Mouse (Mus musculus) midbrain, embryonic 14.5 days (tissue): Measurements from ENCODE around the gene P3h3. TPM values are rescaled to one million over a fixed set of nuclear protein-coding genes. Genes with fewer than 3 reads are reported as not detected.

Experiments
- ATAC-seq: fragments of 200-750 bp; cut with Nextera tagmentation; 2 replicates; pipeline ENCODE4 v1.8.0; 2017; ENCODE audit warnings: moderate number of reproducible peaks, moderate library complexity; ENCODE audit not compliant: low FRiP score, low TSS enrichment
- DNase-seq: peaks from one replicate; pipeline ENCODE4 v3.0.0-alpha.2; 2015
- H3K27ac ChIP-seq: fragments of 300-500 bp; sonication (generic); replicated peaks from 2 replicates; pipeline ENCODE4 v1.5.1; 2014; ENCODE audit warnings: mild to moderate bottlenecking, low read depth, low read length, moderate library complexity
- H3K27me3 ChIP-seq: fragments of 300-500 bp; sonication (generic); 2 replicates; pipeline ENCODE4 v1.6.1; 2014; ENCODE audit warnings: low read length, control low read depth, mixed read lengths; ENCODE audit not compliant: control insufficient read depth, insufficient read depth
- H3K36me3 ChIP-seq: fragments of 300-500 bp; sonication (generic); 2 replicates; pipeline ENCODE4 v1.6.1; 2014; ENCODE audit warnings: low read length, control low read depth; ENCODE audit not compliant: control insufficient read depth, insufficient read depth
- H3K4me1 ChIP-seq: fragments of 300-500 bp; sonication (generic); 2 replicates; pipeline ENCODE4 v1.6.1; 2014; ENCODE audit warnings: mild to moderate bottlenecking, antibody characterized with exemption, low read length, control low read depth; ENCODE audit not compliant: control insufficient read depth, insufficient read depth
- H3K4me2 ChIP-seq: fragments of 300-500 bp; sonication (generic); 2 replicates; pipeline ENCODE4 v1.6.1; 2014; ENCODE audit warnings: mild to moderate bottlenecking, low read length, moderate library complexity
- H3K4me3 ChIP-seq: fragments of 300-500 bp; sonication (generic); replicated peaks from 2 replicates; pipeline ENCODE4 v1.5.1; 2014; ENCODE audit warnings: low read depth, low read length
- H3K9ac ChIP-seq: fragments of 300-500 bp; sonication (generic); replicated peaks from 2 replicates; pipeline ENCODE4 v1.6.1; 2014; ENCODE audit warnings: mild to moderate bottlenecking, low read length, moderate library complexity
- H3K9me3 ChIP-seq: fragments of 300-500 bp; sonication (generic); 2 replicates; pipeline ENCODE4 v1.6.1; 2016; ENCODE audit warnings: low read length, control low read depth, mixed read lengths; ENCODE audit not compliant: control insufficient read depth
- WGBS: fragments of 180-500 bp; shearing (Covaris S2); extraction: QIAGEN DNeasy Blood & Tissue Kit; methylation state at CpG from one replicate; pipeline ENCODE4 v1.1.7; 2014; 5-methylcytosine and 5-hydroxymethylcytosine counted together
- polyA plus RNA-seq: library from polyadenylated mRNA; unstranded; fragments of >200 nt; fragmentation: Nextera tagmentation; extraction: Ambion mirVana; gene quantifications from 2 replicates; pipeline ENCODE4 v1.2.1, GENCODE M21; 2014

Gene P3h3
- polyA plus RNA-seq, 1 experiment from 2014 or later: 13.9 TPM

DNA sequence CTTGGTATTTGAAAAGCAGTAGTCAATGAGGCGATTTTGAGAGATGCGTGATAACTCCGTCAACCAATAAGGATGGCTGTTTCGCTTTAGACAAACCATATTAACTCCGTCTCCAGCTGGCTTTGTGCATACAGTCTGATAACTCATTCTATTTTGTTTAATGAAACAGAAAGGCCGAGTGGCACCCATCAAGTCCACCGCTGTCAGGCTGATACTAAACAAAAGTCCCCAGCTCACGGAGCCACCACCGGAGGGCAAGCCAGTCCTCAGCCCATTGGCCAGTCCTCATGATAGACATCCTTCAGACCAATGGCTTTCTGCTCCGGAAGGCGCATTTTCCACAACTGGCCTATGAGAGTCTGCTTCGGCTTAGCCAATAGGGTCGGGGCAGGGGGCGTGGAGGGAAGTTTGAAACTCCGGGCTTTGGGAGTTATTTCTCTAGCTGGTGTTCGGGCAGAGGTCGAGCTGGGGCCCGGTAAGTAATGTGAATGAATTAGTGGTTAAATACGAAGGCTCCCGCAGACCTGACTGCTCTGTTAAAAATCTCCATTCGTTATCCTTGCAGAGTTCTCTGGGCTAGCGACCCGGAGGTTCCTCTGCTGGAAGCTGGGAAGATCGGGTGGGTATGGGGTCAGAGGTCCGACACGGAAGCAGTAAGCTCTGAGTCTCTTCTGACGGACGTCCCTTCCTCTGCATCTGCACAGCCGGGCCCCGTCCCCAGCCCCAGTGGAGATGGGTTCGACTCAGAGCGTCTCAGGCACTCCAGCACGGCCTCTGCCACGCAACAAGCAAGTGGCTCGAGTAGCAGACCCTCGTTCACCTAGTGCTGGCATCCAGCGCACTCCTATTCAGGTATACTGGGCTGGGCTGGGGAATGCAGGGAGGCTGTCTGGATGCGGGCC is 27.5 kb downstream of the P3h3 start:
- ATAC-seq (peak; percentile 87), DNase-seq (peak; percentile 96)
- Histone ChIP-seq H3K4me2 (peak overlapping the region; percentile 67), H3K4me1 (peaks cover 15% of the 10 kb centered on the region), H3K9me3 (no peaks in the 10 kb centered on the region), H3K4me3 (peak overlapping the region; percentile 58), H3K9ac (peak overlapping the region; percentile 58), H3K27me3 (no peaks in the 10 kb centered on the region), H3K36me3 (peaks cover 16% of the 10 kb centered on the region), H3K27ac (peak overlapping the region; percentile 87)
- WGBS: under 1% methylated on average over 38 of the region's 38 CpGs

DNA sequence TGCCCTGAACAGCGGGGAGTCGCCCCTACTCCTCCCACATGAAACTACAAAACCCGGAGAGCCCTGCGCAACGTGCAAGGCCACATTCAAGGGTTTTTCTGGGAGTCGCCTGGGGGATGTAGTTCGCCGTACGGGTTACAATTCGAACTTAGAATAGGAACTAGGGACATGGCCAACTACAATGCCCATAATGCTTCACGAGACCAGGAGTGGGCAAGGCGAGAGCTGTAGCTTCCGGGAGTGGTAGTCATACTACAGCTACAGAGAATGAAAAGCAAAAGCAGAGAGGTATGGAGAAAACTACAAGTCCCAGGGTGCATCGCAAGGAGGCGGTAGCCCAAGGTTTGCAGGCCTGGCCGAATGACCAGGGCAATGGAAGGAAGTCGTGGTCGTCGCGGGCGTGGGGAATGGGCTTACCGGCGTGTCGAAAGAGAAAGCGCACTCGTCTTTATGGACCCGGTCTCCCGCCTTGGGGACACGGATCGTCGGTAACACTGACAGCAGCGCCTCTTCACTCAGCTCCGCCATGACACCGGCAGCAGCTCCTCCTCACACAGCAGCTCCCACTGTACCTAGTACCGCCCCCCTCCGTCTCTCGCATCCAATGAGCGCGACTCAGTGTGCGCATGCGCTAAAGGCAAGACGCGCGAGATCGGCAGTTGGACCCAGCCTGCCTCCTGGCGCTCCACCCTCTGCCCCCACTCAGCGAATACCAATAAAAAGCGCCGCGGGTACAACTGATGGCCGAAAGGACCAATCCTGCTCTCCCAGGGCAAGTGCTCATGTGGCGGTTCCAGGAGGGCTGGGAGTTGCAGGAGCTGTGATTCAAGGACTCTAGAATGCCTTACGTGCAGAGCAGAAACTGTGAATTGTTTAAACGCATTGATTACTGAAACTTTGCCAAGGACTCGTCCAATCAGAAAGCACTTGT is 28.4 kb downstream of the P3h3 start, which contains the start of the genes Usp5 and Cdca3:
Gene Usp5 (minus strand): TSS at position 617 of the 931 bp plus-strand sequence.
Gene Cdca3 (plus strand): TSS at position 680 of the 931 bp plus-strand sequence.
- Histone ChIP-seq H3K9me3 (no peaks in the 10 kb centered on the region), H3K36me3 (peaks cover 25% of the 10 kb centered on the region), H3K27ac (peak within 1 kb of the TSS; percentile 87), H3K27me3 (no peaks in the 10 kb centered on the region), H3K4me2 (peak within 1 kb of the TSS; percentile 81), H3K4me1 (peaks cover 15% of the 10 kb centered on the region), H3K4me3 (peak within 1 kb of the TSS; percentile 58), H3K9ac (peak within 1 kb of the TSS; percentile 58)
- WGBS: under 1% methylated on average over 55 of the region's 55 CpGs
- peak; percentile 100 for DNase-seq
- ATAC-seq: peak; percentile 93

DNA sequence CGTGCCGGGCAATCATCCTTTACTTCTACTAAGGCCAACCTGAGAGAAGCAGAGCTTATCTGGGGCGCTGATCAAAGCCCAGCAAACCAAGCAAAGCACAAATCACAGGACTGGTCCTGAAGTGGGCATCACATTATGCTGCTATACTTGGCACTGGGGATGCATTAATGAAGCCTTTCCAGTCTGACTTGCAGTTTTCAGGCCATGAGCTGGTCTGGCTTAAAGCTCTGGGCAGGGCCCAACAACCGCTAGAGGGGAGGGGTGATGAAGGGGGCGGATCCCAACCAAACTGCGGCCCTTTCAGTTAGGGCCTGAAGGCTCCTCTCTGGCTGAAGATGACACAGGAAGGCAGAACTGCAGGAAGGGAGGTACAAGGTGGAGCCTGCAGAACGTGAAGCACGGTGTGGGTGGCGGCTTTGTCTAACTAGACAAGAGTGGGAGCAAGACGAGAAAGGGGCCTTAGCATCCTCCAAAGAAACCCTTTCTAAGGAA is 29.4 kb downstream of the P3h3 start:
- 21% methylated on average over 10 of the region's 10 CpGs for WGBS
- Histone ChIP-seq H3K36me3 (peaks cover 35% of the 10 kb centered on the region), H3K9ac (peak overlapping the region; percentile 50), H3K27ac (peak overlapping the region; percentile 75), H3K4me3 (peak overlapping the region; percentile 58), H3K4me1 (peaks cover 15% of the 10 kb centered on the region), H3K27me3 (no peaks in the 10 kb centered on the region), H3K4me2 (peak overlapping the region; percentile 81), H3K9me3 (no peaks in the 10 kb centered on the region)
- DNase-seq (peak; percentile 56), ATAC-seq (no peak)

DNA sequence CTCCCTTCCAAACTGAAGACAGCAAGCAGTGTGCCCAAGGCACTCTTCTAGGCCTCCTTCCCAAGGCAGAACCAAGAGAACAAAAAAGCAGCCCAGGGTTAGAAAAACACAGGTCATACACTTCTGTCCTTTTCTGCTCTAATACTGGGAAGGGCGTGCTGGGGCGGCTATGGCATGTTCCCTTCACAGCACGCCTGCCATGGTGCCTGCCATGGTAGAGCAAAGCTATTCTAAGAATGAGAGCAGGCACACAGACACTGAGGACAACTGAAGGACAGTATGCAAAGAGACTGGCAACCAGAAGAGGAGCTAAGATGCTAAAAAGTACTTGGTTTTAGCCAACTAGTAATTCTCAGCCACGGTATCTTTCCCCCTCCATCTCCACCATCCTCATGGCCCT is 35.5 kb downstream of the P3h3 start:
- ATAC-seq: no peak
- H3K4me2 ChIP-seq: no peak overlapping the region
- WGBS: 97% methylated on average over 4 of the region's 4 CpGs

DNA sequence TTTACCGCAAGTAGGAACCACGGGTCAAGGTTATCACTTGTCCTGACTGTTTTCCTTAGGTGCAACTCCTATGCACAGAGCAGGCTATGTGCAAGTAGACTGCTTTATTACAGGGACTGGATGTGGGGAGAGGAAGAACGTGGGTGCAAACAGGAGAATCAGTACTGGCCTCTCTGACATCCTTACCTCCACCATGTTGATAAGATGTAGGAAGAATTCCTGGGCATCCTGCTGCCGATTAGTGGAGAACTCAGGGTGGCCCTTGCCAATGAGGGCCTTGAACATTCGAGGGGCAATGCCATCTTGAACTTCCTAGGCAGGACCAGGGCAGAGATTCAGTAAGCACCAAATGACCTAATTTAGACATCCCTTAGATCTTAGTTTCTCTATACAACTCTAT is 36.7 kb downstream of the P3h3 start:
- no peak overlapping the region for H3K4me2 ChIP-seq
- 95% methylated on average over 5 of the region's 5 CpGs for WGBS

More for the DNA sequence above, 35.5 kb downstream of the P3h3 start:
- Histone ChIP-seq H3K27ac (no peak overlapping the region), H3K4me3 (no peak overlapping the region), H3K4me1 (no peaks in the 10 kb centered on the region), H3K9ac (no peak overlapping the region), H3K27me3 (no peaks in the 10 kb centered on the region), H3K9me3 (no peaks in the 10 kb centered on the region), H3K36me3 (peaks cover 95% of the 10 kb centered on the region)
- DNase-seq: no peak

DNA sequence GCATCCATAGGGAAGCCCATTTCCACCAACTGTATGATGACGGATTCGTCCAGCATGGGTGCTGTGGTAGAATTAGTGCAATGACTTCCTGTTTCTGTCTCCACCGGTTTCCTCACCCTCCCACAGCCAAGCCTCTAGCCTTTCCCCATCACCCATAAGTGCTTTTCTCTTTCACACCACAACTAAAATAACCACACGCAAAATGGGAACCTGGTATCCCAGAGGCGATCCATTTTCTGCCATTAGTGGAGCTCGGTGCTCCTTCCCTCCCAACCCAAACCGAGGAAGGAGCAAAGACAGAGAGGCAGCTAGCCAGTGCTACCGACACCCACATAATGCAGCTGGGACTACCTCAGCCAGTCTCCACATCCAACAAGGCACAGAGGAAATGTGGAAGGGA is 39.6 kb downstream of the P3h3 start:
- Histone ChIP-seq H3K9ac (no peak overlapping the region), H3K9me3 (no peaks in the 10 kb centered on the region), H3K4me2 (no peak overlapping the region), H3K27me3 (no peaks in the 10 kb centered on the region), H3K36me3 (peaks cover 82% of the 10 kb centered on the region), H3K4me1 (peaks cover 14% of the 10 kb centered on the region), H3K4me3 (no peak overlapping the region), H3K27ac (no peak overlapping the region)
- ATAC-seq (no peak), DNase-seq (no peak)
- WGBS: 94% methylated on average over 8 of the region's 8 CpGs

More for the DNA sequence above, 36.7 kb downstream of the P3h3 start:
- DNase-seq: no peak
- Histone ChIP-seq H3K27ac (no peak overlapping the region), H3K9ac (no peak overlapping the region), H3K27me3 (no peaks in the 10 kb centered on the region), H3K4me1 (no peaks in the 10 kb centered on the region), H3K4me3 (no peak overlapping the region), H3K36me3 (peaks cover 100% of the 10 kb centered on the region), H3K9me3 (no peaks in the 10 kb centered on the region)
- ATAC-seq: no peak

DNA sequence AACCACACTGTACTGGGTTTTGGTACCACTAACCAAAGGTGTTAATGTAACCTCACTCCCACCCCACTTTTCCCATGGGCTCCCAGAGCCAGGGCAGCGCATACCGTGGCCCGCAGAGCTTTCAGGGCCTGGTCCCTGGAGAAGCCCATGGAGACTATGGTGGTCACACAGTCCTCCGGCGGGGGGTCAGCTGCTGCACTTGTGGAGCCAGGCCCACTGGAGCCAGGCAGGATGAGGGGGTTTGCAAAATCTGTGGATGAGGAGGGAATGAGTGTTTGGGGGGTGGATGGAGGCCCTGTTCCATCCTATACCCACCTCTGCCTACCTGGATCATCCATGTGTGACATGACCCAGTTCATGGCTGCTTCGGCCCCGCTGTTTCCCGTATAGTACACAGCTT is 40.0 kb downstream of the P3h3 start:
- WGBS: 96% methylated on average over 8 of the region's 8 CpGs
- Histone ChIP-seq H3K27me3 (no peaks in the 10 kb centered on the region), H3K4me1 (peaks cover 18% of the 10 kb centered on the region), H3K27ac (no peak overlapping the region), H3K9ac (no peak overlapping the region), H3K4me2 (no peak overlapping the region), H3K9me3 (no peaks in the 10 kb centered on the region), H3K36me3 (peaks cover 78% of the 10 kb centered on the region), H3K4me3 (no peak overlapping the region)
- ATAC-seq: no peak
- DNase-seq: no peak

DNA sequence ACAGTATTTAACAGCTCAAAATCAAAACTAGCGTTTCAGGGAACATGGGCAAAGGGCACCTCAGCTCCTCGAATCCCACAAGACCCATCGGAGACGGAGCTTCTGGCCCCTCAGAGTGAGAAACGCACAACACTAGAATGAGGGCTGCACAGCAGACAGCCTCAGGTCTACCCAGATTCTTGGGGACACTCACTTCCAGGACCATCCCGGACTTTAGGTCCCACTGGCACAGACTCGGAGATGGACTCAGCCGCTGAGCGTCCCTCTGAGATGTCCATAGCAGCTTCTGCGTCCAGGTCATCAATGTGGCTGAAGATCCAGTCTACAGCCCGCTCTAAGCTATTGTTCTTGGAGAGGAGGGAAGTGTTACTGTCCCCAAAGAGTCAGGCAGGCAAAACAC is 40.4 kb downstream of the P3h3 start:
- Histone ChIP-seq H3K9me3 (no peaks in the 10 kb centered on the region), H3K4me3 (no peak overlapping the region), H3K27me3 (no peaks in the 10 kb centered on the region), H3K27ac (no peak overlapping the region), H3K36me3 (peaks cover 74% of the 10 kb centered on the region), H3K4me2 (no peak overlapping the region), H3K4me1 (peaks cover 22% of the 10 kb centered on the region), H3K9ac (no peak overlapping the region)
- no peak for ATAC-seq
- 95% methylated on average over 11 of the region's 11 CpGs for WGBS
- no peak for DNase-seq
